Mouse (Mus musculus) lung, adult 2 months (tissue): ENCODE data around the gene Gm49380.

Source experiments
- CTCF ChIP-seq: fragments of 200-500 bp; IDR thresholded peaks from 2 replicates; pipeline ENCODE4 v1.5.1; 2011; ENCODE audit warnings: mild to moderate bottlenecking, low read length, control low read depth; ENCODE audit not compliant: insufficient read depth
- POLR2A ChIP-seq: fragments of 200-500 bp; IDR thresholded peaks from 2 replicates; pipeline ENCODE4 v1.6.1; 2011; ENCODE audit warnings: low read depth, mild to moderate bottlenecking, control low read depth, low read length, borderline replicate concordance; ENCODE audit errors: extremely low read depth

DNA sequence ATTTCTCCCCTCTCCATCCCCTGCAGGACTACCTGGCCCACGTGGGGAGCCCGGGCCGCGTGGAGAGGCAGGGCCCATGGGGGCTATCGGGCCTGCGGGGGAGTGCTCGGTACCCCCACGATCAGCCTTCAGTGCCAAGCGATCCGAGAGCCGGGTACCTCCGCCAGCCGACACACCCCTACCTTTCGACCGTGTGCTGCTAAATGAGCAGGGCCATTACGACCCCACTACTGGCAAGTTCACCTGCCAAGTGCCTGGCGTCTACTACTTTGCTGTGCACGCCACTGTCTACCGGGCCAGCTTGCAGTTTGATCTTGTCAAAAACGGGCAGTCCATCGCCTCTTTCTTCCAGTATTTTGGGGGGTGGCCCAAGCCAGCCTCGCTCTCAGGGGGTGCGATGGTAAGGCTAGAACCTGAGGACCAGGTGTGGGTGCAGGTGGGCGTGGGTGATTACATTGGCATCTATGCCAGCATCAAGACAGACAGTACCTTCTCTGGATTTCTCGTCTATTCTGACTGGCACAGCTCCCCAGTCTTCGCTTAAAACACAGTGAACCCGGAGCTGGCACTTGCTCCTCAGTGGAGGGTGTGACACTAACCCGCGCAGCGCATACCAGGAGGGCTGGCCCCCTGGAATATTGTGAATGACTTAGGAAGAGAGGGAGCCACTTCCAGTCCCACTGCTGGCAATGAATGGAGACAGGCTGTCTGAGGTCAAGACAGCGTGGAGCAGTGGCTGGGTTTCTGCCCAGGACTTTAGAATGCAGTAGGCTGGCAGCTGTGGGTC, 4.8 kb downstream of the Gm49380 start:
- no peak for TF ChIP-seq CTCF
- no peak for TF ChIP-seq POLR2A
